Comparison of ENCODE assay signal across 12 mouse cellular contexts in genomic region chr8:11841571-11841970, GRCm38 (mm10). TPM values are rescaled to one million over a fixed set of nuclear protein-coding genes. Genes with fewer than 3 reads are reported as not detected.
DNase-seq lines count a peak whose midpoint lies in the region; ATAC-seq and TF ChIP-seq lines count a peak whose summit lies in the region.
"Had no signal": no experiment of that assay in that cellular context is flagged by ENCODE, and none has a peak within 500 bp of the region (broad histone marks: within the 10 kb centered on the region; RNA-seq: fewer than 3 reads in every experiment).

No protein-coding gene starts in this region.

- H3K4me2 ChIP-seq in heart, postnatal 0 days (ENCODE audit: low read depth, low read length), result peak overlapping the region; percentile 48
- peak overlapping the region; percentile 17; the same call in 1 of the 2 replicates for H3K4me2 ChIP-seq in midbrain, embryonic 16.5 days (ENCODE audit: low read length)

- H3K4me1 ChIP-seq in heart, postnatal 0 days (ENCODE audit: control insufficient read depth, insufficient read depth), result peaks cover 20% of the 10 kb centered on the region; the same call in 1 of the 2 replicates
- H3K4me1 ChIP-seq in midbrain, embryonic 16.5 days (ENCODE audit: control insufficient read depth, insufficient read depth, low read length), result peaks cover 14% of the 10 kb centered on the region

- no peaks in the 10 kb centered on the region for H3K9me3 ChIP-seq in heart, postnatal 0 days (replicated peaks; ENCODE audit: control insufficient read depth, low read length)
- H3K9me3 ChIP-seq in midbrain, embryonic 16.5 days (replicated peaks; ENCODE audit: control insufficient read depth, low read length, poor library complexity, severe bottlenecking), result no peaks in the 10 kb centered on the region

- ATAC-seq in heart, postnatal 0 days (ENCODE audit: insufficient read depth, low read depth), result peak; percentile 74
- ATAC-seq in midbrain, embryonic 16.5 days, result peak; percentile 2; the same call in 1 of the 2 replicates

- no peaks in the 10 kb centered on the region for H3K27me3 ChIP-seq in heart, postnatal 0 days (ENCODE audit: control insufficient read depth, insufficient read depth, low read length)
- H3K27me3 ChIP-seq in midbrain, embryonic 16.5 days (ENCODE audit: control insufficient read depth, insufficient read depth, low read depth, low read length), result no peaks in the 10 kb centered on the region

- 5% methylated on average over 8 of the region's 8 CpGs for WGBS in heart, postnatal 0 days
- 15% methylated on average over 8 of the region's 8 CpGs for WGBS in midbrain, embryonic 16.5 days

- no peak overlapping the region for H3K4me3 ChIP-seq in heart, postnatal 0 days (ENCODE audit: low read depth, low read length)
- no peak overlapping the region for H3K4me3 ChIP-seq in midbrain, embryonic 16.5 days (ENCODE audit: low read depth, low read length)

- peak; percentile 43 to 58 for DNase-seq in kidney, postnatal 4 days
- DNase-seq in kidney, adult 9 months, result no peak
- peak; percentile 62 to 70 for DNase-seq in cerebellum, postnatal 14 days
- peak; percentile 79 for DNase-seq in heart, postnatal 0 days (ENCODE audit: low spot score)
- DNase-seq in natural killer cell, adult 2 months (ENCODE audit: low spot score in 2 of 2), result no peak
- no peak for DNase-seq in urinary bladder, adult 18-20 months (ENCODE audit: low spot score in 2 of 2)
- DNase-seq in adrenal gland, adult (ENCODE audit: inconsistent age in 2 of 2, low spot score in 1 of 2), result no peak
- DNase-seq: embryo, embryonic 11 days had no signal

- H3K36me3 ChIP-seq in heart, postnatal 0 days (replicated peaks; ENCODE audit: control insufficient read depth, insufficient read depth, low read length), result no peaks in the 10 kb centered on the region; the same call in 1 of the 2 replicates
- no peaks in the 10 kb centered on the region; the same call in 1 of the 2 replicates for H3K36me3 ChIP-seq in midbrain, embryonic 16.5 days (ENCODE audit: control insufficient read depth, insufficient read depth, low read length)

- peak overlapping the region; percentile 43 for H3K27ac ChIP-seq in heart, postnatal 0 days (ENCODE audit: low read depth)
- H3K27ac ChIP-seq in midbrain, embryonic 16.5 days (ENCODE audit: low read length), result peak overlapping the region; percentile 43; the same call in 1 of the 2 replicates

- TF ChIP-seq EP300 in heart, postnatal 0 days (IDR thresholded peaks at IDR 0.05; ENCODE audit: low read depth), result no peak

- H3K9ac ChIP-seq in heart, postnatal 0 days (replicated peaks; ENCODE audit: low read depth, low read length), result peak overlapping the region; percentile 40; the same call in 1 of the 2 replicates
- no peak overlapping the region for H3K9ac ChIP-seq in midbrain, embryonic 16.5 days (ENCODE audit: low read depth, low read length)

- TF ChIP-seq CTCF in heart, postnatal 0 days (IDR thresholded peaks at IDR 0.05; ENCODE audit: low read depth), result no peak

RNA-seq across cellular contexts. Expression of gene Tex29, which starts 1.3 kb away (rescaled TPM):
- total RNA-seq in heart, postnatal 0 days (2014; rRNA removed; ENCODE audit: low replicate concordance), result not detected in 2 replicates
- polyA plus RNA-seq in heart, postnatal 0 days (2015; fragmentation: Nextera tagmentation; extraction: Ambion mirVana), result 0.99 and 1.3 TPM in 2 replicates
- 0.23 and 0.36 TPM in 2 replicates for polyA plus RNA-seq in midbrain, embryonic 16.5 days (2015; fragmentation: Nextera tagmentation; extraction: Ambion mirVana)
- total RNA-seq: megakaryocyte progenitor cell, adult 5-6 weeks; MEL had no signal
- polyA plus RNA-seq: stomach, embryonic 14.5 days had no signal

Comparison
In these comparisons a context has a peak if more than half of its experiments do, and no peak if none do; other contexts are left out.
1. DNase-seq: peak in kidney, postnatal 4 days (2 of 2), cerebellum, postnatal 14 days (2 of 2) and heart, postnatal 0 days (single experiment); none in kidney, adult 9 months (single experiment), natural killer cell, adult 2 months (0 of 2), urinary bladder, adult 18-20 months (0 of 2) and adrenal gland, adult (0 of 2).